Mouse (Mus musculus): ENCODE results near the gene Phf23.
"Not testable (repeated sequence)": the region's sequence is repeated elsewhere in the genome, so short reads cannot be mapped to it uniquely, and the experiment has no call there.

The Phf23 gene

DNA sequence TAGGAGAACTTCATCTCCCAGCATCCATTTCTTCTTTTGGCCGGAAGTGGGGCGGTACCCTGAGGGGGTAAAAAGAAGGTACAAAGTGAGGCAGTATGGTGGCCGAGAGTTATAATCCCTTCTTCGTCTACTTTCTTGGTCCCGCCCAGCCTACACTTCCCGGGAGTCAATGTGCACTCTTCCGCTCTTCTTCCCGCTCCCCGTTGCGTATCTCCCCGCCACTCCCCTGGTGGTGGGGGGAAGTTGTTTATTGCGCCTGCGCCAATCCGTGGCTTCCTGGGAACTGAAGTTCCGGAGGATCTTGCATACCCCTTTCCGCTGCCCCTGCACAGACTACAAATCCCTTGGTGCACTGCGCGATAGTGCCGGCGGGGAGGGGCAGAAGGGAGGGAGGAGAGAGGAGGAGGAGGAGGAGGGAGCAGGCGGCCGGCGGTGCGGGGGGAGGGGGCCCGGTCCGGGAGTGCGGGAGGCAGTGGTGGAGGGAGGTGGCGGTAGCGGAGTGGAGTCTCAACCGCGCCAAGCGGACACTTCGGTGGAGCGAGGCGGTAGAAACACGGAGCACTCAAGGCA, at the start of gene Phf23:
Phf23 (plus strand) TSS at position 387 of the 570 bp plus-strand sequence.
- peak; percentile 93 for DNase-seq (ENCODE audit: low spot score)

DNA sequence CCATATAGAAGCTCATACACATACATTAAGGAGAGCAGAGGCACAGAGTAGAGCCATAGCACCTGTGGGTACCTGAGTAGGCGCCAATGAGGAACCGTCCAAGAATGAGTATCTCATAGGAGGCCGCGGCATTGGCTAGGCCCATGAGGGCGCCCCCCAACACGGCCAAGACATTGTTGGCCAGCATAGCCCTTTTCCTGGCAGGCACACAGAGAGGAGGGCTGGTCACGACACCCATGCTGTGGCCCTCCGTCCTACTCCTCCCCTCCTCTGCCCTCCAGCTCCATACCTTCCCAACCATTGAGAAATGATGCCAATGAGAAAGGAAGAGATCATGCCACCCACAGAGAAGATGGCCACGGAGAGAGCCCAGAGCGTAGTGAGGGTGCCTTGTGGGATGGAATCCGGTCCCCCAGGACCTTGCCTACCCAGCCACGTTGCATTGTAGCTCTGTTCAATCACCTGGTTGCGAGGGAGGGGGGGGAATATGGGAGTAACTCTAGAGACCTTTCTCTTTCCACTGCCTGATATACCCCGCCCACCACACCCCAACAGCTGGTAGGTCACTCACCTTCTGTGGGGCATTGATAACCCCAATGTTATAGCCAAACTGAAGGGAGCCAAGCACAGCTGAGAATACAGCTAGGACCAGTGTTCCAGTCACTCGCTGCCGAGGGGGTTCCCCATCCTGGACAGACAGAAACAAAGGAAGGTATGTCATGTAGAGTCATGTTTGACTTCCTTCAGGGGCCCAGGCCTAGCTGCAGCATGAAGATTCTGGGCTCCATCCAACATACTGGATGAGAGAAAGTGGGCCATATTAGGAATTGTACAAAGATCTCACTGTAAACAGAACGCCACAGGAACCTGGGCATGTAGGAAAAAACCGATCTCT, 49.3 kb upstream of the Phf23 start:
- DNase-seq (ENCODE audit: low spot score), result no peak

DNA sequence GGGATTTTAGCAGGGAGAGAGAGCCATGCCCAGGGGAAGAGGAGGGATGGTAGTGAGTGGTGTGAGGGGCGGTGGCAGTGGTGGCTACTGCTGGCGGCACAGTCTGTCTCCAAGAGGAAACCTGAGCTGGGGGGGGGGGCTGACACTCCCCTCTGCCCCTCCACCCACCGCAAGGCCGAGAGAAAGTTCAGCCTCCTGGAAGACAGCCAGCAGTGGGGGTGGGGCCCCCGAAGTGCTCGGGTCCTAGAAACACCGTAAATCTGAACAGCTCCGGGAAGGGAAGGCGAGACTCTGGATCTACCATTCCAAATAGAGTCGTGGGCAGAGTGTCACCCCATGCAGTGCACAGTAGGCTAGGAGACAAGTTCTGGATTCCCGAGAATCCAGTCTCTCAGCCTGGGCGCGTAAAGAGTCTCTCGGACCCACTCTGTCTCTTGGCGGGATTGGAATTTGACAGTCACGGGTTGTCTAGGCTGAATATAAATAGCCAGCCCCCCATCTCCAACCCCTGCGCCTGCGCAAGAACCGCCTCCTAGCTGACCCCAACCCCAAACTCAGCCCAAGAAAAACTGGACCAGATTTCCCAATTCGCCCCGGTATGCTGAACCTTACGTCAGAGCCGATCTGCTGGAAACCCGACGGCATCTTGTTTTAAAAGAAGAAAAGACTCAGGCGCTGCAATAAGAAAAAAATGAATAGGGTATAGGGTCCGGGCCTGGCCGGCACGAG, 48.1 kb upstream of the Phf23 start:
- DNase-seq (ENCODE audit: low spot score), result no peak

DNA sequence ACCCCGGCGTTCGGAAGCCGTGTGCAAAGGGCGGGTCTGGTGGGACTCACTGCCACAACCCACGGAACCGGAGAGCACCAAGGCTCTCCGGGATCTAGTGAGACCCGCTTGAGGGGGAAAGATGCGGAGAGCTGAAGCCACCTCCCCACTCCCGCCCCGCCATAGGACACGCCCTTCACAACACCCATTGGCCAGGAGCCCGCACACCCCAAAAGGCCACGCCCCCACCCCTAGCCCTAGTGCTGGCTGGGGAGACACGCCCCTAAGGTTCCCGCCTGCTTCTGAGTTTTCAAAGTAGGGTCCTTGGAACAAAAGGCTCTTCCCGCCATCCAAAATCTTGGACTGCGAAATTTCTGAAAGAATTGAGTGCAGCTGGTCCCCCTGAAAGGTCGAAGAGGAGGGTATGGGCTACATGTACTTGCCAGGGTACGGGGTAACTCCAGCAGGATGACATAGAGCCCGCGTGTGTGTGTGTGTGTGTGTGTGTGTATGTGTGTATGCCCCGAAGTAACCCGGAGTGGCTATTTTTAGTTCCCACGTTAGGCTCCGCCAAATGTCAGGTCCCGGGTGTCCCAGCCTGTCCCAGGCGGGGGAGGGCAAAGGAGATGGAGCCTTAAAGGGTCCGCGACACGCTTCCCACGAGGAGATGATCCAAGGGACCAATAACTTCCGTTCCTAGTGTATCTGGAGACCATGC, 47.4 kb upstream of the Phf23 start, which contains the start of gene Slc2a4:
Slc2a4 (minus strand) TSS at position 123 of the 697 bp plus-strand sequence.
- DNase-seq (ENCODE audit: low spot score), result peak; percentile 82

DNA sequence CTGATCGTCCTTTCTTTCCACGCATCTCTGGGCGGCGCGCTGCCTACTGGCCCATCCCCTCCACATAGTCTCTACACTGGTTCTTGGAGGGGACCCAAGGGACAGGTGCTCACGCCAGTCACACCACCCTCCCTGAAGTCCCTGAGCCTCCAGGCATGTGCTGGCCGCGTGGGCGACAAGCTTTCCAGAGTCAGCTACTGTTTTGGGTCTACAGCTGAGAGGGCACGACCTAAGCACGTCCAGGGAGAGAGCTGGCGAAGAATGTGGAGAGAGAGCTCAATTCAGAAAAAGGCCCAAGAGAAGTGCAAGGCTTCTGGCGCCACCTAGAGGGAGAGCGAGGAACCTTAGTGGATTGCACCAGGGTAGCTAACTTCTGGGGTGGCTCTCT, 46.8 kb upstream of the Phf23 start:
- peak; percentile 55 for DNase-seq (ENCODE audit: low spot score)

DNA sequence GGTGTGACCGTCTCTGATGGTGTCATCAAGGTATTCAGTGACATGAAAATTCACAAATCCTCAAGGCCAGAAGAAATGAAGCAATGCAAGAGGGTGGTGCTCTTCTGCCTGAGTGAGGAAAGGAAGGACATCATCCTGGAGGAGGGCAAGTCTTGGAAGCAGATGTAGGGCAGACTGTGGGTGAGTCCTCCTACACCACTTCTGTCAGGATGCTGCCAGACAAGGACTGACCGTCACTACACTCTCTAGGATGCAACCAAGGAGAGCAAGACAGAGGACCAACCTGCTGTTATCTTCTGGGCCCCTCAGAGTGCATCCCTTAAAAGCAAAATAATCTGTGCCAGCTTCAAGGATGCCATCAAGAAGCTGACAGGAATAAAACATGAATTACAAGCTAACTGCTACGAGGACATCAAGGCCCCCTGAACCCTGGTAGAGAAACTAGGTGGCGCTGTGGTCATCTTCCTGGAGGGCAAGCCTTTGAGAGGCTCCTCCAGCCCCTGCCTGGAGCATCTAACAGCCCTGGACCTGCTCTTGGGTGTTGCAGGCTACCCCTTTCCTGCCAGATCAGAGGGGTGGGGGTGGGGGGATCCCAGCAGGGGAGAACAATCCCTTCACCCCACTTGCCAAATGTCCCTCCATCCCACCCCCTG, 44.6 kb upstream of the Phf23 start:
- DNase-seq (ENCODE audit: low spot score), result no peak

DNA sequence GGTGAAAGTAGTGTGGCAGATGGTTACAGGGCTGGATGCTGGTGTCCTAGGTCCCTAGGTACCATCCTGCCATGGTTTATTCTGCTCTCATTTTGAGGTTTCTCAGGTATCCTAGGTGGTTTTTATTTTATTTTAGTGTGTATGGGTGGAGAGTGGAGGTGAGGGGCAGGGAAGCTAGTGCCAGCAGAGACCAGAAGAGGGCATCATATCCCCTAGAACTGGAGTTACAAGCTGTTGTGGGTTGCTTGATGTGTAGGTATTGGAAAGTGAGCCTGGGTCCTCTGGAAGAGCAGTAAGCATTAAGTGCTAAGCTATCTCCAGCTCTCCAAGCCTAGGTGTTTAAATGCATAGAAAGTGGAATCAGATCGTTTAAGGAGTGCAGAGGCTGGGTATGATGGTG, 43.3 kb upstream of the Phf23 start:
- no peak for DNase-seq (ENCODE audit: low spot score)

DNA sequence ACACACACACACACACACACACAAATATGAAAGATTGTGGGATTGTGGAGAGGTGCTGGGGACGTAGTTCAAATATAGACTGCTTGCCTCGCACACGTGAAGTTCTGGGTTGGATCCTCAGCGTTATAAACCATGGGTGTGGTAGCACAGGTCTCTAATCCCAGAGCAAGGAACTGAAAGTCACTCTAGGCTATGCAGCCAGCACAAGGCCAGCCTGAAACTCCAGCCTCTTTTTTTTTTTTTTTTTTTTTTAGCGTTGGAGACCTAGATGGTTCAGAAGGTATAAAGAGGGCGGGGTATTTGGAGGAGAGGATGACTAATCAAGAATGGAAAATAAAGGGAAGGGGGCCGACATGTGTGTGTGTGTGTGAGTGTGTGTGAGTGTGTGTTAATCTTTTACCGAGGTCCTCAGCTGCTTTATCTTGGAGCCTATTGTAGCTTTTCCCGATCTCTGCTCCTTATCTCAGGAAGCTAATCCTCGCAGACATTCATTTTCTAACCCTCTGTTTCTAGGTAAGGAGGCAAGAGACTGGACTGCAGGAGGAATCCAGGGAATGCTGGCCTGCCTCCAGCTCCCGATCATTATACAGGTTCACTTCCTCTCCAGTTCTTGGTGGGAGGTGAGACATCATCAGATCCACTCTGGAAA, 42.2 kb upstream of the Phf23 start:
- DNase-seq (ENCODE audit: low spot score), result no peak

DNA sequence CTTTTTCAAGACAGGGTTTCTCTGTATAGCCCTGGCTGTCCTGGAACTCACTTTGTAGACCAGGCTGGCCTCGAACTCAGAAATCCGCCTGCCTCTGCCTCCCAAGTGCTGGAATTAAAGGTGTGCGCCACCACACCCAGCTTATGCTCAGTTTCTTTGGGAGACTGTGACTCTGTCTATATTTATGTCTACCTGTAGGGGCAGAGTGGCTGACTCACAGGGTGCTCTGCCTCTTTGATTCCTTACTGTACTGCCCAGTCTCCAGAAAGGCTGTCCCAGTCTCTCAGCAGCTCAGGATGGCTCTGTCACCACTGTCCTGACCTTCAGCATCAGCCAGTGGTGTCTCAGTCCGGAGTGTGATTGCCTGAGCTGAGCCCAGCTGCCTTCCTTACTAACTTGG, 40.0 kb upstream of the Phf23 start:
- DNase-seq (ENCODE audit: low spot score), result not testable (repeated sequence)

DNA sequence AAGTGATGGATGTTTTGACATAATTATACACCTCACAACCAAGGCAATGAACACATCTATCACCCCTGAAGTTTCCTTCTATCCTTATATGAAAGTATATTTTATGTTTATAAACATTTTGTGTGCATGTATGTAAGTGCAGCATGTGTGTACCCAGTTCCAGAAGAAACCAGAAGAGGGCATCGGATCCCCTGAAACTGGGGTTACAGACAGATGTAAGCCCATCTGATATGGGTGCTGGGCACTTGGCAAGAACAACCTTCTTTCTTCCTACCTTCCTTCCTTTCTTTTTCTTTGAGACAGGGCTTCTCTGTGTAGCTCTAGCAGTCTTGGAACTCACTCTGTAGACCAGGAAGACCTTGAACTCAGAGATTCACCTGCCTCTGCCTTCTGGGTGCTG, 39.4 kb upstream of the Phf23 start:
- no peak for DNase-seq (ENCODE audit: low spot score)

DNA sequence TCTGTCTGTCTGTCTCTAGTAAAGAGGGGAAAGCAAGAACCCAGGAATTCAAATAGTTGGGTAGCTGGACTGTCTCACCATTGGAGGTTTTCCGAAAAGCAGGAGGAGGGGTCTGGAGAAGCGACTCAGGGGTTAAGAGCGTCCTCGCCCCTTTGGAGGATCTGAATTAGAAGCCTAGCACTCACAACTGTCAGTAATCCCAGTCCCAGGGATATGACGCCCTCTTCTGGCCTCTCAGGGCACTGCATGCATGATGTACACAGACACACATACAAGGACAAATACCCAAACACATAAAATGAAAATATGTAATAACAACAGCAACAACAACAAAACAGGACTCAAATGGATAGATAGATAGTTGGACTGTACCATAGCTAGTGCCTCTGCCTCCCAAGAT, 35.0 kb upstream of the Phf23 start:
- no peak for DNase-seq (ENCODE audit: low spot score)

DNA sequence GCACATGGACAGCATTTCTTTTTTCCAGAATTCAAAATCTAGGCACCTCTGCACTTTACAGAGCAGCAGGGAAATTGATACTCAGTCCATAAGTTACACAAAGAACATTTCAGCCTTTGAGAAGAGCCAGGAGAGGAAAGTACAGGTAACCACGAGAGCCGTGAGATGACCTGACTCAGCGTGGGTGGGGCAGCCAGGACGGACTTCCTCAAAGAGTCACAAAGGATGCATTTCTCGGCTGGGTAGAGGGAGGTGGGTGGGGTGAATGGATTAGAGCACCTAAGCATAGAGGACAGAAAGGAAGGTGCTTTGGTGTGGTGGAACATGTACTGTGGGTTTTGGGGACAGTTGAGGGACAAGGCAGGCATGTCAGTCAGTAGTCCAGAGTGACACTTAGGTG, 33.7 kb upstream of the Phf23 start:
- DNase-seq (ENCODE audit: low spot score), result no peak

DNA sequence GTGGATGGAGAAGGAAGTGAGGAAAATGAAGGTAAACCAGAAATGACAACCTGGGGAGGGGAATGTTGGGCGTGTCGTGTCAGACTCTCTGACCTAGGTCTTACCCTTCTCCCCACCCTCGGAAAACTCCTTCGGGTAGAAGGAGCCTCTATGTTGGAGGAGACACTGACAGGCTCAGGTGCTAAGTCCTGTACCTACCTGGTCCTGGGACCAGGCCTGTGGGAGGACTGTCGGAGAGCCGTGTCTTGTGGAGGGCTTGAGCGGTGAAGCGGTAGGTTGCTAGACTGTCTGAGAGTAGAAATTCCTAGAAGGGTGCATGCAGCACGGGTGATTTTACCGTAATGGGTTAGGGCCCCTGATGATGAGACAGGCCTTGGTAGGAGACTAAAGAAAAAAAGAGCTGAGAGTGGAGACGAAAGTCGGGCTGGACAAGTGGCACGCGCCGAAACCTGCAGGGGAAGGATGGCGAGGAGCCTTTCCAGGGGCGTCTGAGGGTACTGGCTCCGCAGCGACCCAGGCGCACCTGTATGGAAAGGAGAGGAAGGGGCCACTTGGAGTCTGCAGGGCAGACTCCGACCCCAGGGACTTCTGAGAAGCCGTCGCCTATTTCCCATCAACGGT, 30.8 kb upstream of the Phf23 start, which contains the start of gene Cldn7:
Cldn7 (plus strand) TSS at position 130 of the 621 bp plus-strand sequence.
- no peak for DNase-seq (ENCODE audit: low spot score)

DNA sequence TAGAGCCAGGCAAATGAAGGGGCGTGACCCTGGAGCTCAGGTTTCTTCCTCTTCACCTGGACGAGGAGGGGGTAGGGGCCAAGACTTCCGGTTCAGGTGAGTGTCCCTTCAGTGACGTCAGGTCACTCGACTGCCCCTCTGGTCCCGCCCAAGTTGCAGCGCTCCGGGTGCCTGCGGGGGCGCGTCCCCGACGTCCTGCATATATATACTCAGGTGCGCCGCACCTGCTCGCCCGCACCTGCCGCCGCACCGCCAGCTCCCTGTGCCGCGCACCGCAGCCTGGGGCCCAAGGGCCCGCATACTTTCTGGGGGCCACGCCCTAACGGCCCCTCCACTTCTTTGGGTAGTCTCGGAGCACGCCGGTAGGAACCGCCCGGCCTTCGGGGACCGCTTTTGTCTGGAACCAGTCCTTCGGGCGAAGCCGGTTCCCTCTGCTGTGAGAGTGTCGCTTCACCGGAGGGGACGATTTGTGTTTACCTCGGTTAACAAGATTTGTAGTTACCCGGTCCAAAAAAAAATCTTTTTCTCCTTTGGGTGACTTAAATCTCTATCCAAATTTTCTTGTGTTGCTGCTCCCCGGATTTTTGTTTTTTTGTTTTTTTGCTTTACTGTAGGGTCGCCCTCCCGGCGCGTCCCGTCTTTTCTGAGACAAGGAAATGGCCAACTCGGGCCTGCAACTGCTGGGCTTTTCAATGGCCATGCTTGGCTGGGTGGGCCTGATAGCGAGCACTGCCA, 30.1 kb upstream of the Phf23 start:
- no peak for DNase-seq (ENCODE audit: low spot score)

DNA sequence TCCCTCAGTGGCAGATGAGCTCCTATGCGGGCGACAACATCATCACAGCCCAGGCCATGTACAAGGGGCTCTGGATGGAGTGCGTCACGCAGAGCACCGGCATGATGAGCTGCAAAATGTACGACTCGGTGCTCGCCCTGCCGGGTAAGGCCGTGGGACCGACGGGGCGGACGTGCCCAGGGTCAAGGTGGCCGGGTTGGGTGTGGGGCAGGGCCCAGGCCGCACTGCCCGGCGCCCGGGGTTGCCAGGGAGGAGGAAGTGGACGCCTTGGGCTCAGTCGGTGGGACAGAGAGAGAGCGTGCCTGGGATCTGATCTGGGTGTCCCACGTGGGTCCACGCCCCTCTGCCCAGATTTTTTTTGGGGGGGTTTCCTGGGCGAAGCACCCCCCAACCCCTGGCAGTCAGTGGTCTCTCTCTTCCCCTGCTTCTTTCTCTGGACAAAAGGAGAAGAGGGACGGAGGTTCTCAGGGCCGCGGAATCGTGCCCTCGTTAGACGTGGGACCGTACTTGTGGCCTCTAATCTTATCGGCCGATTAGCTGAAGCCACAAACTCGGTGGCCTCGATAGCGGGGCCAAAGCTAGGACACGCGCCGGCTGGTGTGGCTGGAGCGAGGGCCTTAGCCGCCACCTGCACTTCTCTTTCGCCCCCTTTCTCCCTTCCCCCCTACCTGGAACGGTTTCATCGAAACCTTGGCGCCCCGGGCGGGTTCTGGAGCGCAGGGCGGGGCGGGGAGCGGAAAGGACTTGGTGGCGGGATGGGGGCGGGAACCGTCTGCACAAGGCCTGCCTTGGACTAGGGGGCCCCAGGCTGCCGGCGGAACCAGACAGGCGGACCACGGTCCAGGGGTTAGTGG, 29.3 kb upstream of the Phf23 start:
- no peak for DNase-seq (ENCODE audit: low spot score)

DNA sequence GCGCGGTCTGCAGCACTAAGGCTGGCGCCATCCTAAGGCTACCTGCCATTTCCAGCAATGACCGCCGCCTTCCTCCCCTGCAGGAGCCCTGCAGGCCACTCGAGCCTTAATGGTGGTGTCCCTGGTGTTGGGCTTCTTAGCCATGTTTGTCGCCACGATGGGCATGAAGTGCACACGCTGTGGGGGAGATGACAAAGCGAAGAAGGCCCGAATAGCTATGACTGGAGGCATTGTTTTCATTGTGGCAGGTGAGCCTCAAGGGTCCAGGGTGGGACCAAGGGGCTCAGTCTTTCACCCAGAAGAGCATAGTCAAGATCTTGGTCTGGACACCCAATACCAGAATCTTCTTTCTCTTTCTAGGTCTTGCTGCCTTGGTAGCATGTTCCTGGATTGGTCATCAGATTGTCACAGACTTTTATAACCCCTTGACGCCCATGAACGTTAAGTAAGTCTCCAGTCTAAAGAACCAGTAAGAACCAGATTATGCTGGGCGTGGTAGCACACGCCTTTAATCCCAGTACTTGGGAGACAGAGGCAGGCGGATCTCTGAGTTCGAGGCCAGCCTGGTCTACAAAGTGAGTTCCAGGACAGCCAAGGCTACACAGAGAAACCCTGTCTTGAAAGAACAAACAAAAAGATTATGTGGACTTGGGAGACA, 28.6 kb upstream of the Phf23 start:
- DNase-seq (ENCODE audit: low spot score), result no peak

DNA sequence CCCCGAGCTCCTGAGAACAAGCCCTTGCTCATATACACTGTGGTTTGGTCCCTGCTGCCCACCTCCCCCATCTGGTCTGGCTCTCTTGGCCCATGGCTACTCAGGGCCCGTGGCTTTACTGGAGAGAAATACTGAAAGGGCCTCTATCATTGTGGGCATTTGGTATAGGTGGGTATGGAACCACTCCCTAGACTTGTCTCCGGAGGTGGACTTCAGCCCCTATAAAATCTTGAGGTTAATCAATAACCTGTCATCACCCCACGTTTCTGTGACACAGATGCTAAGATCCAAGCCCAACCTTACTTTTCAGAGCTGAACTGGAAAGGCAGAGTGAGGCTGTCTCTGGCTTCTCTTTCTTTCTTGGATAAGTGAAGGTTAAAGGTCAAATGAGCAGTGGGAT, 26.8 kb upstream of the Phf23 start:
- DNase-seq (ENCODE audit: low spot score), result no peak

DNA sequence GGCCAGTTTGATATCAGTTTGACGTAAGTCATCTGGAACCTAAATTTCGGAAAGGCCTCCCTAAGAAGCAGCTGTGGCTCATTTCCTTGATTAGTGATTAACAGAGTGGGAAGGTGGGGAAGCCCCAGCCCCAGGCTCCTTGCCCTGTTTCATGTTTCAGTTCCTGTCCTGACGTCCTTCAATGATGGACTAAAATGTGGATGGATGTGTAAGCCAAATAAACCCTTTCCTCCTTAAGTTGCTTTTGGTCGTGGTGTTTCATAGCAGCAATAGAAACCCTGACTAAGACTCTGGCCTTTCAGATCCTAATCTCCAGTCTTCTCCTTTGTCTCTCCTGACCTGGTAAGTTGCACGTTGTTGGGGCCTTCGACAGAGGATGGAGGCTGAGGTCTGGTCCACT, 25.4 kb upstream of the Phf23 start:
- DNase-seq (ENCODE audit: low spot score), result no peak

DNA sequence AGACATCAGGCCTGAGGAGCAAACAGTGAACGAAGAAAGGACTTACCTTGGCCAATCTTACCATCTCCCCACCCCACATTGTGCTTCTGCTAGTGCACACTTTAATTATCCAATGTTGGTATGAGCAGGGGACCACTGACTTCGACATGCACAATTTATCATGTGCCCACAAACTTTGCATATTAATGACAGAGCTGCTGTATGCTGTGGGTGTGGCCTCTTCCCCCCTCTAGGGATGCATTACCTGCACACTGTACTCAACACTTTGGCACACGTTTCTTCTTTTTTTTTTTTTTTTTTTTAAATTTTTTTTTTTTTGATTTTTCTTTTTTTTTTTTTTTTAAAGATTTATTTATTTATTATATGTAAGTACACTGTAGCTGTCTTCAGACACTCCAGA, 24.8 kb upstream of the Phf23 start:
- no peak for DNase-seq (ENCODE audit: low spot score)

Measured in urinary bladder, postnatal 10 days (tissue).